Mouse (Mus musculus): ENCODE measurements at regions not wholly inside any gene's neighbourhood (a gene's known extent, or its start where the extent isn't known, plus 50 kb on each side); places are given as distances from the start of the nearest gene placed in this dataset.

- no peak for TF ChIP-seq CTCF (conservative IDR thresholded peaks at IDR 0.05; ENCODE audit: insufficient read depth, insufficient read length, low read depth, low read length)
- no peak for TF ChIP-seq POLR2A (IDR thresholded peaks at IDR 0.05; ENCODE audit: low read depth, low read length)
Observed at GRCm38 (mm10) chr13:97601135-97601730, 159.2 kb downstream of the Gm10260 start.
